Mouse (Mus musculus): Measurements from ENCODE around the gene Dmbx1. TPM values are rescaled to one million over a fixed set of nuclear protein-coding genes. Genes with fewer than 3 reads are reported as not detected.

The Dmbx1 gene
- total and polyA plus RNA-seq, 2 experiments from 2014 or later = not detected

DNA sequence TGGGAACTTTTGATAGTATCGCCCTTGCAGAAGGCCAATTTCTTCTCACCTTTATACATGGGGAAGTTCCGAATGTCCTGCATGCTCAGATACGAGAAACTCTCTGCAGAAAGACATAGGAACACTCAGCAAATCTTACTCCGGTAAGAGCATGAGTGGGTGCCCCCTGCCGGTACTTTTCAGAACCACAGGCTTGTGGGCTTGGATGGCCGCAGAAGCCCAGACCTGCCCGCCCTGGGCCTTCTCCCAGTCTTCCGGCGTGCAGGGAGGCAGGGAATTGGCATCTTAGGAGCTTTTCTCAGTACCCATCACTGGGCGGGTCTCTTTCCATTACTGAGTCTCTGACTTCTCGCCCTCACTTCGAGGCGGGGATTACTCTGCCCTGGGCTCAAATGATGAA is 44.4 kb upstream of the Dmbx1 start:
- 0 out of 2 replicates have a peak overlapping the region, but pooled peaks have one; percentile 3 for H3K4me2 ChIP-seq (ENCODE audit: low read depth, low read length)
- TF ChIP-seq EP300 (IDR thresholded peaks at IDR 0.05; ENCODE audit: low read depth) (no peak), CTCF (IDR thresholded peaks at IDR 0.05; ENCODE audit: low read depth) (peak; percentile 78)
- no peak overlapping the region for H3K4me3 ChIP-seq (ENCODE audit: low read depth, low read length)
- H3K36me3 ChIP-seq (replicated peaks; ENCODE audit: control insufficient read depth, insufficient read depth, low read length) = no peaks in the 10 kb centered on the region
- peaks cover 41% of the 10 kb centered on the region for H3K27me3 ChIP-seq (ENCODE audit: control insufficient read depth, insufficient read depth, low read length)
- DNase-seq (ENCODE audit: low spot score) = peak; percentile 66
- ATAC-seq (ENCODE audit: insufficient read depth, low read depth) = peak; percentile 59; the same call in 1 of the 2 replicates
- H3K27ac ChIP-seq (ENCODE audit: low read depth) = no peak overlapping the region
- H3K9me3 ChIP-seq (replicated peaks; ENCODE audit: control insufficient read depth, low read length) = no peaks in the 10 kb centered on the region
- H3K4me1 ChIP-seq (ENCODE audit: control insufficient read depth, insufficient read depth) = 0 out of 2 replicates have a peak, but pooled peaks cover 6% of the 10 kb centered on the region
- WGBS = 2% methylated on average over 13 of the region's 13 CpGs
- no peak overlapping the region for H3K9ac ChIP-seq (replicated peaks; ENCODE audit: low read depth, low read length)

DNA sequence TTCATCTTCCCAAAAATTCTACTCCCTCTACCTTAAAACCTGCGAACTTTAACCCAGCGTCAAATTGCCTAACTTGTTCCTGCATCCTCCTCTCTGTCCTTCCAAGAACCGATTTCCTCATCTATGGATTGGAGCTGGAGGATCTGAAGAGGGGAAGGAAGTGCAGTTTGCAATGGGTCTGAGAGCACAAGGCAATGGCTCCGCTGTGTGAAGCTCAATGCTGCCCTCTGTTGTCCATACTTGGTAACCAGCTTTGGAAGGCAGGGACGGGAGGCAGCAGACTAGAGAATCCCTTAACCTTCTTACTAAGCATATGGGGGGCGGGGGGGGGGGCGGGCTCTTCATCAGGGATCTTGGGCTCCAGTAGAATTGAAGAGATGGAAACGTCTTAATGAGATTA is 41.0 kb upstream of the Dmbx1 start:
- peak; percentile 78 for DNase-seq (ENCODE audit: low spot score)
- no peak for ATAC-seq (ENCODE audit: insufficient read depth, low read depth)
- no peak overlapping the region for H3K9ac ChIP-seq (replicated peaks; ENCODE audit: low read depth, low read length)

DNA sequence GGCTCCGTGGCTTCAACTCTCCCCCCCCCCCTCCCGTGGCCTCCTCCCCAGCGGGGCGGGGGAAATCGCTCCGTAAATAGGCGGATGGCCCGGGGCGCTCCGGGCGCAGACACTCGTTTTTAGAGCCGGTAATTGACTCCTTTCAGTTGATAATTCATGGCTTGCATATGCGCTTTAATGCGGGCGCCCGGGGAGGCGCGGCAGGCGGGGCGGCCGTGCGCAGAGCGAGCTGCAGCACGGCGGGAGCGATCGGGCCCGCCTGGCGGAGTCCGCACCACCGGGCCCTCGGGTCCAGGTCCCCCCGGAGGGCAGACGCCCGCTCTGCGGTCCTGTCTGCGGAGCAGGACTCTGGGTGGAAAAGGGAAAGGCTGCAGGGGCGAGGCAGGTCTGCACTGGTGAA is 39.7 kb upstream of the Dmbx1 start:
- 0 out of 2 replicates have a peak, but pooled peaks cover 6% of the 10 kb centered on the region for H3K4me1 ChIP-seq (ENCODE audit: control insufficient read depth, insufficient read depth)
- H3K27ac ChIP-seq (ENCODE audit: low read depth) = no peak overlapping the region
- H3K9ac ChIP-seq (replicated peaks; ENCODE audit: low read depth, low read length) = no peak overlapping the region
- peaks cover 82% of the 10 kb centered on the region for H3K27me3 ChIP-seq (ENCODE audit: control insufficient read depth, insufficient read depth, low read length)
- H3K4me2 ChIP-seq (ENCODE audit: low read depth, low read length) = peak overlapping the region; percentile 52
- peak overlapping the region; percentile 41 for H3K4me3 ChIP-seq (ENCODE audit: low read depth, low read length)
- ATAC-seq (ENCODE audit: insufficient read depth, low read depth) (no peak), DNase-seq (ENCODE audit: low spot score) (no peak)
- under 1% methylated on average over 39 of the region's 39 CpGs for WGBS
- no peak for TF ChIP-seq EP300 (IDR thresholded peaks at IDR 0.05; ENCODE audit: low read depth)
- H3K36me3 ChIP-seq (replicated peaks; ENCODE audit: control insufficient read depth, insufficient read depth, low read length) = no peaks in the 10 kb centered on the region
- no peaks in the 10 kb centered on the region for H3K9me3 ChIP-seq (replicated peaks; ENCODE audit: control insufficient read depth, low read length)

More for the DNA sequence above, 41.0 kb upstream of the Dmbx1 start:
- Histone ChIP-seq H3K36me3 (replicated peaks; ENCODE audit: control insufficient read depth, insufficient read depth, low read length) (no peaks in the 10 kb centered on the region), H3K4me3 (ENCODE audit: low read depth, low read length) (no peak overlapping the region), H3K27me3 (ENCODE audit: control insufficient read depth, insufficient read depth, low read length) (peaks cover 74% of the 10 kb centered on the region), H3K4me1 (ENCODE audit: control insufficient read depth, insufficient read depth) (0 out of 2 replicates have a peak, but pooled peaks cover 6% of the 10 kb centered on the region), H3K27ac (ENCODE audit: low read depth) (no peak overlapping the region), H3K4me2 (ENCODE audit: low read depth, low read length) (no peak overlapping the region), H3K9me3 (replicated peaks; ENCODE audit: control insufficient read depth, low read length) (no peaks in the 10 kb centered on the region)
- TF ChIP-seq EP300 (IDR thresholded peaks at IDR 0.05; ENCODE audit: low read depth) = no peak
- TF ChIP-seq CTCF (IDR thresholded peaks at IDR 0.05; ENCODE audit: low read depth) = peak; percentile 85
- under 1% methylated on average over 8 of the region's 8 CpGs for WGBS

GRCm38 (mm10) chr4:115978911-115979310 is 39.2 kb upstream of the Dmbx1 start:
- Histone ChIP-seq H3K4me1 (ENCODE audit: control insufficient read depth, insufficient read depth) (0 out of 2 replicates have a peak, but pooled peaks cover 6% of the 10 kb centered on the region), H3K4me3 (ENCODE audit: low read depth, low read length) (no peak overlapping the region; the same call in 1 of the 2 replicates), H3K36me3 (replicated peaks; ENCODE audit: control insufficient read depth, insufficient read depth, low read length) (no peaks in the 10 kb centered on the region), H3K9me3 (replicated peaks; ENCODE audit: control insufficient read depth, low read length) (no peaks in the 10 kb centered on the region), H3K4me2 (ENCODE audit: low read depth, low read length) (no peak overlapping the region), H3K27me3 (ENCODE audit: control insufficient read depth, insufficient read depth, low read length) (peaks cover 84% of the 10 kb centered on the region), H3K27ac (ENCODE audit: low read depth) (no peak overlapping the region), H3K9ac (replicated peaks; ENCODE audit: low read depth, low read length) (no peak overlapping the region)
- 21% methylated on average over 4 of the region's 4 CpGs for WGBS
- DNase-seq (ENCODE audit: low spot score) (no peak), ATAC-seq (ENCODE audit: insufficient read depth, low read depth) (no peak)
- TF ChIP-seq CTCF (IDR thresholded peaks at IDR 0.05; ENCODE audit: low read depth) (no peak), EP300 (IDR thresholded peaks at IDR 0.05; ENCODE audit: low read depth) (no peak)

- TF ChIP-seq EP300 (IDR thresholded peaks at IDR 0.05; ENCODE audit: low read depth) (no peak), CTCF (IDR thresholded peaks at IDR 0.05; ENCODE audit: low read depth) (no peak)
- H3K27me3 ChIP-seq (ENCODE audit: control insufficient read depth, insufficient read depth, low read length) = peaks cover 92% of the 10 kb centered on the region
- H3K9me3 ChIP-seq (replicated peaks; ENCODE audit: control insufficient read depth, low read length) = no peaks in the 10 kb centered on the region
- H3K4me2 ChIP-seq (ENCODE audit: low read depth, low read length) = no peak overlapping the region
- no peak overlapping the region for H3K4me3 ChIP-seq (ENCODE audit: low read depth, low read length)
- no peaks in the 10 kb centered on the region for H3K4me1 ChIP-seq (ENCODE audit: control insufficient read depth, insufficient read depth)
- ATAC-seq (ENCODE audit: insufficient read depth, low read depth) (no peak), DNase-seq (ENCODE audit: low spot score) (no peak)
- 55% methylated on average over 24 of the region's 24 CpGs for WGBS
- H3K27ac ChIP-seq (ENCODE audit: low read depth) = no peak overlapping the region
- no peak overlapping the region for H3K9ac ChIP-seq (replicated peaks; ENCODE audit: low read depth, low read length)
- H3K36me3 ChIP-seq (replicated peaks; ENCODE audit: control insufficient read depth, insufficient read depth, low read length) = no peaks in the 10 kb centered on the region
Observed at GRCm38 (mm10) chr4:115972543-115972942, 32.8 kb upstream of the Dmbx1 start.

DNA sequence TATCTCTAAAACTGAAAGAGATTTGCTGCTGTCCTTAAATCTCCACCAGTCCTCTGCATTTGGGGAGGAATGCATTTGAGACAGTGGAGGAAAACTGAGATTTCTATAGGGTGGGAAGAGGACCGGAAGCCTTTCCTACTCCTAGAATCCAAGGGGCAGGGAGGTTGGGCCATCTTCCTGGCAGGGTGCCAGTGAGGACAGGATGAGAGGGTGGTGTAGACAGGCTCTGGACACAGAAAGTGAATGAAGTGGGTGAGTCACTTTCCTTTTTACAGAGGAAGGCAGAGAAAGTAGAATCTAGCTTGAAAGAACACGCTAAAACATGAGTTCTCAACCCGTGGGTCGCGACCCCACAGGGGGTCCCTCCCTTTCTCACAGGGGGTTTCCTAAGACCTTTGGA is 24.7 kb upstream of the Dmbx1 start:
- Histone ChIP-seq H3K9ac (replicated peaks; ENCODE audit: low read depth, low read length) (no peak overlapping the region), H3K9me3 (replicated peaks; ENCODE audit: control insufficient read depth, low read length) (no peaks in the 10 kb centered on the region), H3K4me2 (ENCODE audit: low read depth, low read length) (no peak overlapping the region), H3K27me3 (ENCODE audit: control insufficient read depth, insufficient read depth, low read length) (peaks cover 89% of the 10 kb centered on the region), H3K27ac (ENCODE audit: low read depth) (no peak overlapping the region), H3K36me3 (replicated peaks; ENCODE audit: control insufficient read depth, insufficient read depth, low read length) (no peaks in the 10 kb centered on the region), H3K4me1 (ENCODE audit: control insufficient read depth, insufficient read depth) (no peaks in the 10 kb centered on the region), H3K4me3 (ENCODE audit: low read depth, low read length) (no peak overlapping the region)
- WGBS = 5% methylated on average over 5 of the region's 5 CpGs
- ATAC-seq (ENCODE audit: insufficient read depth, low read depth) (no peak), DNase-seq (ENCODE audit: low spot score) (no peak)
- no peak for TF ChIP-seq EP300 (IDR thresholded peaks at IDR 0.05; ENCODE audit: low read depth)
- no peak for TF ChIP-seq CTCF (IDR thresholded peaks at IDR 0.05; ENCODE audit: low read depth)

Data from heart, postnatal 0 days (tissue).